Mouse (Mus musculus): ENCODE results near the gene Npb. TPM values are rescaled to one million over a fixed set of nuclear protein-coding genes. Genes with fewer than 3 reads are reported as not detected.

Npb gene
- polyA plus RNA-seq, 1 experiment: 2.5 TPM

DNA sequence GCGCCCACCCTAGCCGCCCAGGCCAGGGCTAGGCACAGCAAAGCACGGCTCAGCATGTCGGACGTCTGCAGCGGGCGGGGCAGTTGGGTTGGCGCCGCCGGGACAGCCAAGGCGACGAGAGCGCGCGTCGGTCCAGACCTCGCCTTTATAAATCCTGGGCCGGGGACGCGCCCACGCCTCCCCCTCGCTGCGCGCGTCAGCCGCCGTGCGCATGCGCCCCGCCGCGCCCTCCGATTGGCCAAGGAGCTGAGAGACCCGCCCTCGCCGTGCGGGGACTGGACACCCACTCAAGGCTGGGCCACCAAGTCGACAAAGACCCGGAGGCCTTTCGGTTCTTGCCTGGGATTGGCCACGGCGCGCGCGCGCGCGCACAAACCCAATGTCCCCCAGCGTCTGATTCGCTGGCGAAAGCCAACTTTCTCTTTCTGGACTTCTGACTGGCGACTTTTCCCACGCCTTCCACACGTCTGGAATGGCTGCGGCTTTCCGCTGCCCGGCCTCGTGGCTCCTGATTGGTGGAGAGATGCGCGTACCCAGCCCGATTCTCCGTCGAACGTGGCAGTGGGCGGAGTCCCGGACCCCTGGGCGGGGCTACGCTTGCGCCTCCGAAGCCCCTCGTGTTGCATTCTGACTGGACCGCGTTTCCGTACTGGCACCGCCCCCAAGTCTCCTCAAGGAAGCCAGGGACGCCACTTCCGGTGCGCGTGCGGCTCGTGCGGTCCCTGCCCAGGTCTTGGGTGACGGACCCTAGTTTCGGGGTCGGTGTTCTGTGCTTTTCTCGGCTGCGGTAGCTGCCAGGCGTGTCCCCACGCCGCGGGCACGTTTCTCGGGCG lies 35.3 kb upstream of the Npb start, which contains the start of gene P4hb:
Gene P4hb, minus strand, starts transcription at position 502 of the 833 bp plus-strand sequence.
- WGBS: under 1% methylated on average over 93 of the region's 94 CpGs
- Histone ChIP-seq H3K4me1 (ENCODE audit: control insufficient read depth, insufficient read depth, low read length) (peaks cover 9% of the 10 kb centered on the region), H3K4me3 (replicated peaks; ENCODE audit: extremely low read depth, low read depth, low read length) (peak within 1 kb of the TSS; percentile 97)
- TF ChIP-seq CTCF (IDR thresholded peaks at IDR 0.05; ENCODE audit: insufficient read depth, low read length): no peak
- TF ChIP-seq POLR2A (IDR thresholded peaks at IDR 0.05; ENCODE audit: borderline replicate concordance, extremely low read depth, low read depth, low read length): peak; percentile 97
- DNase-seq: peak; percentile 99

DNA sequence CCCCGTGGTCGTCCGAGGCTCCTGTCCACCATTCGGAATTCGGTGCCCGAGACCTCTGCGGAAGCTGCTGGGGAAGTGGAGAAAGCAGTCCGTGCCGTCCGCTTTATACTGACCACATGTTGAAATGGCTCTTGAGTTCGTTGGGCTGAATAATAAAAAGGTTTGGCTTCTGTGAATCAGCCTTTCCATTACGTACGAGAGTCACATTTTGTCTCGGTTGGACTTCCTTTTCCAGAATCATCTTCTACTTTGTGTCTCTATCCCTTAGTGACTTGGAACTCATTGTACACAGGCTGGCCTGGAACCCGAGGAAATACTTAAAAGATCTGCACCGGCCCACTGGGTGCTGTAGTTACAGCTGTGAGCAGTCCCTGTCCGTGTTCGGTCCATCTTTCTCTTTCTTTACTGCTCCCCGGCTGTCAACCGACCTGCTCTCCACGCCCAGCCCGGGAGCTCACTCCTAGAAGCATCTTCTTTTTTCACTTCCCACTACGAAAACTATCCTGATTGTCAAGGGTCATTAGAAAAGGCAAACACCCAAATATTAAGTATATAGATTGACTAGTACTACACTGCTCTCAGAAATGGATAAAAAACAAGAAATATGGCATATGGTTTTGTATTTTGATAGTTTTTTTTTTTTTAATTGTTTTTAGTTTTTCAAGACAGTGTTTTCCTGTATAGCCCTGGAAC lies 34.5 kb upstream of the Npb start:
- DNase-seq: no peak
- H3K4me1 ChIP-seq (ENCODE audit: control insufficient read depth, insufficient read depth, low read length): peaks cover 9% of the 10 kb centered on the region
- no peak for TF ChIP-seq POLR2A (IDR thresholded peaks at IDR 0.05; ENCODE audit: borderline replicate concordance, extremely low read depth, low read depth, low read length)
- no peak for TF ChIP-seq CTCF (IDR thresholded peaks at IDR 0.05; ENCODE audit: insufficient read depth, low read length)
- WGBS: under 1% methylated on average over 23 of the region's 23 CpGs
- H3K4me3 ChIP-seq (replicated peaks; ENCODE audit: extremely low read depth, low read depth, low read length): peak overlapping the region; percentile 85

DNA sequence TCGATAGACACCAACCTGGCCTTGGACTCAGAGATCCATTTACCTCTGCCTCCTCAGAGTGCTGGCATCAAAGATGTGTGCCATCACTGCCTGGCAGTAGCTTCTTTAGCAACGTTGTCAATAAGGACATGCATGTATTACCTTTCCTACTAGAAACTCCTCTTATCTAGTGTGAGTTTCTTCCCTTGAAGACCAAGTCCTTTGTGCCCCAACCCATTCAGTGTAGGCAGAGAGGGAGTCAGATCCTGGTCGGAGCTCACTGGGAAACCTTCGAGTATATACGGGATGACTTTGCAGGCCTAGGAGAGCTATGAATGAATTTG lies 34.0 kb upstream of the Npb start:
- Histone ChIP-seq H3K4me3 (replicated peaks; ENCODE audit: extremely low read depth, low read depth, low read length) (no peak overlapping the region), H3K4me1 (ENCODE audit: control insufficient read depth, insufficient read depth, low read length) (peaks cover 15% of the 10 kb centered on the region)
- TF ChIP-seq POLR2A (IDR thresholded peaks at IDR 0.05; ENCODE audit: borderline replicate concordance, extremely low read depth, low read depth, low read length) (no peak), CTCF (IDR thresholded peaks at IDR 0.05; ENCODE audit: insufficient read depth, low read length) (no peak)
- 33% methylated on average over 5 of the region's 5 CpGs for WGBS
- DNase-seq: no peak

DNA sequence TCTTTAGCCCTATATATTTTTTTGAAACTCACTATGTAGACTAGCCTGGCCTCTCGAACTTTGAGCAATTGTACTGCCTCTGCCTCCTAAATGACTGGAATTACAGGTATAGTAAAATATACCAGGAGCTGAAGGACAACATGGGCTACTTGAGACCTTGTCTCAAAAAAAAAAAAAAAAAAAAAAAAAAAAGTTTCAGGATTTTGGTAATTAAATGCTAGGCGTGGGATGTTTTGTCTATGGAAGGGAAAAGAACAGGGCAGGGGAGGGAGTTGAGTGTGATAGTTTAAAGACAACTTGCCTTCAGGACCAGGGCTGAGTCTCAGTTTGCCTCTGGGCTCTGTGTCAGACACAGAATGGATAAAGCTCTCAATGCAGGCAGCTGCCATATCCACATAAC lies 33.2 kb upstream of the Npb start:
- Histone ChIP-seq H3K4me1 (ENCODE audit: control insufficient read depth, insufficient read depth, low read length) (peaks cover 23% of the 10 kb centered on the region), H3K4me3 (replicated peaks; ENCODE audit: extremely low read depth, low read depth, low read length) (no peak overlapping the region)
- TF ChIP-seq POLR2A (IDR thresholded peaks at IDR 0.05; ENCODE audit: borderline replicate concordance, extremely low read depth, low read depth, low read length) (no peak), CTCF (IDR thresholded peaks at IDR 0.05; ENCODE audit: insufficient read depth, low read length) (no peak)
- DNase-seq: no peak
- WGBS: 69% methylated on average over 2 of the region's 2 CpGs

DNA sequence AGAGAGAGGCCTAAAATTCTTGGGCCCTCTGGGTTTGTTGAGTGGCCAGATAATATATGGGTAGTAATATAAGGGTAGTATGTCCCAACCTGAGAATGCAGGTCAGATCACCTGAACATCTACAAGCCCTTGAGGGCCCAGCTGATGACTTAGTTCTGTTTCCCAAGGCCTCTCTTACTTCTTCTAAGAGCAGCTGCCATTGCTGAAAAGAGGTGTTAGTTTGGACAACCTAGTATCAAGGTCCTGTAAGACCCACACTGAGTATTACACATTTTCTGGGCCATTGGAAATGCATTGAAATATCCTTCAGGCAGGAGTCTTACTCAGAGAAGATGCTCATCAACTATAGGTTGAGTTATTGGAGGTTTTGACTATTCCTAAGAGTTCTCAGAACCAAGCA lies 32.3 kb upstream of the Npb start:
- DNase-seq: no peak
- H3K4me3 ChIP-seq (replicated peaks; ENCODE audit: extremely low read depth, low read depth, low read length): no peak overlapping the region
- H3K4me1 ChIP-seq (ENCODE audit: control insufficient read depth, insufficient read depth, low read length): peaks cover 26% of the 10 kb centered on the region
- TF ChIP-seq CTCF (IDR thresholded peaks at IDR 0.05; ENCODE audit: insufficient read depth, low read length) (no peak), POLR2A (IDR thresholded peaks at IDR 0.05; ENCODE audit: borderline replicate concordance, extremely low read depth, low read depth, low read length) (no peak)

DNA sequence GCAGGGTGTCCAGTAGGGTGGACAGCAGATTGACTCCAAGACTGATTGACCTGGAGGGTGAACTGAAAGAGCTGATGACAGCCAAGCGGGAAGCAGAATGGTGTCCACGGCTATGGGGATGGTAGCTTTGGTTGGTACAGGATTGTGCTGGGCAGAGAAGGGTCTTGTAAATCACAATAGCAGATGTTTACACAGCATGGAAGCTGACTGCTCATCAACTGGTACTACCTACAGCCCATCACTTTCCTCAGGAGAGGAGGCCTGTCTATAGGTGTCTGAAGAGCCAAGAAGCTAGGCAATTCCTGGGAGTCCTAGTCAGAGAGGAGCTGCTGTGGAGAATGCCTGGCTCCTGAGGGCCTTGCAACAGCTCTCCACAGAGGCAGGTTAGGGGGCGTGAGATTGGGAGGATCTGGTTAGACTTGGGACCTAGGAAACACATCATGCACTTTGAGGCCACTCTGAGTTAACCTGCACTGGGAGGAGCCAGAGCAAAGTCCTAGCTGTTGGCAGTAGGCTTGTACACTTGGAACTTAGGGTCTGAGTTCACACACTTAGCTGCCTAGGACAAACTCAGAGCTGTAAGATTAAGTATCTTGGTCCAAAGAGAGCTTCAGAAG lies 31.8 kb upstream of the Npb start:
- DNase-seq: no peak
- Histone ChIP-seq H3K4me1 (ENCODE audit: control insufficient read depth, insufficient read depth, low read length) (peaks cover 23% of the 10 kb centered on the region), H3K4me3 (replicated peaks; ENCODE audit: extremely low read depth, low read depth, low read length) (no peak overlapping the region)
- 0 out of 2 replicates have a peak, but pooled peaks have one; percentile 5 for TF ChIP-seq POLR2A (IDR thresholded peaks at IDR 0.05; ENCODE audit: borderline replicate concordance, extremely low read depth, low read depth, low read length)
- TF ChIP-seq CTCF (IDR thresholded peaks at IDR 0.05; ENCODE audit: insufficient read depth, low read length): no peak
- WGBS: 81% methylated on average over 3 of the region's 3 CpGs

DNA sequence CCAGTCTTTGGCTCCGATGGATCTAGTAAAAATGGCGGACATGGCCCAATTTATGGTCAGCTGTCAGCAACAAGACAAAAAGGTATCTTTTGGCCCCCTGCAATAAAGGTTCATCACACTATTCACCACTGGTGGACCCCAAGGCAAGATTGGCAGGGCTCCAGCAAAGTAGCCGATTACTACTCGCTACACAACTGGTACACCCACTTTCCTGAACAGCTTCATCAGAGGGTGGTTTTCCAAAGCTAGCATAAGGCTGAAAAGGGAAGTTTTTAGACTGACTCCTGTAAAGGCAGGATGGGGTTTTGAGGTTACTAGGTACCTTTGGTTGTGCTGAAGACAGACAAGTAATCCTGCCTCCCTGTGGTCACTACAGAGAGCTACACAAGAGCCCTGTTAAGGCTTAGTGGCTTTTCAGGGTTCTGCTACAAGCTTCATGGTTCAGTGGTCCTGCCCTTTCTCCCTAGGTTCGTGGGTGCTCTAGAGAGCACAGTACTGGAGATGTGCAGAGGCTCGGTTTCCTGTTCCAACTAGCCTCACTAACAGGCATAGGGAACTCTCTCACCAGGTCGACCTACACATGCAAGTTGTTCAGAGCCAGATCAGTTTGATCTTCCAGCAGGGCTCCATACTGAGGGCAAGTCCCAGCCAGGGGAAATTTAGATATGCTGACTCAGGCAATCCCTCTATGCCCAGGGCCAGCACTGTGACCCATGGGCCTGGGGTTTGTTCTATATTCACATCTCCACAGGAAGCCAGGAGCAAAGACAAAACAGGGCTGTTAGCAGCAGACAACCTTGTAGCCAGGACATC lies 30.9 kb upstream of the Npb start:
- TF ChIP-seq CTCF (IDR thresholded peaks at IDR 0.05; ENCODE audit: insufficient read depth, low read length): no peak
- Histone ChIP-seq H3K4me3 (replicated peaks; ENCODE audit: extremely low read depth, low read depth, low read length) (no peak overlapping the region), H3K4me1 (ENCODE audit: control insufficient read depth, insufficient read depth, low read length) (peaks cover 20% of the 10 kb centered on the region)
- 79% methylated on average over 7 of the region's 7 CpGs for WGBS
- no peak for DNase-seq

DNA sequence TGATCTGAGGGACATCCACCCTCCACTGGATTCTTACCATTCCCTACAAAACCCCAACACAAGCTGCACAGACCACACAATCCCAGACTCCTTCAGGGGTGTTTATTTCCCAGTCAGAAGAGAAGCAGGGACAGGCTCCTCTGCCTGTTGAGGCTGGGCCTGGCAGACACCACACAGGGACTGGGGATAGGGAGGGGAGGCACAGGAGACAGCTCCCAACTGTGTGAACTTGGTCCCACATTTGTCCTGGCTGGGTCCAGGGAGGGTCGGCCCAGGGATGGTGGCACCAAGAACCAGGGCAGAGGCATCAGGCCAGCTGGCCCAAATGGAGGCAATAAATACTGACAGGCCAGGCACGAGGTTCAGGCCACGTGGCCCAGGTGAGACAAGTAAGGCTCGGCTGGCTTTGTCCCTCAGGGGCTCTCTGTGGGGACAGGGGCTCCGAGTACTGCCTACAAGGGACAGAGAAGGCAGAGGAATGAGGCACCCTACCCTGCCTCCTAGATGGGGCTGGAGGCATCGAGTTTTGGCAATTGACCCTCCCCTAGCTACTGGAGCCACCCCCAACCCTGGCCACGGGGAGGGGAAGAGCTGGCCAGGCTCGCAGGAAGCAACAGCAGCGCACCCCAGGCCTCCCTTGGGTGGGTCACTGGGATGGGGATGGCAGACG lies 30.1 kb upstream of the Npb start:
- DNase-seq: no peak
- Histone ChIP-seq H3K4me3 (replicated peaks; ENCODE audit: extremely low read depth, low read depth, low read length) (no peak overlapping the region), H3K4me1 (ENCODE audit: control insufficient read depth, insufficient read depth, low read length) (peaks cover 20% of the 10 kb centered on the region)
- TF ChIP-seq POLR2A (IDR thresholded peaks at IDR 0.05; ENCODE audit: borderline replicate concordance, extremely low read depth, low read depth, low read length): no peak
- no peak for TF ChIP-seq CTCF (IDR thresholded peaks at IDR 0.05; ENCODE audit: insufficient read depth, low read length)
- 76% methylated on average over 10 of the region's 10 CpGs for WGBS

Measured in lung, adult 2 months (tissue).